Mouse (Mus musculus) cerebellum, adult (tissue): ENCODE results near the gene Ly75.

Experiments
- ATAC-seq: cut with Nextera tagmentation; 2 replicates; pipeline ENCODE4 v1.9.2; 2017; ENCODE audit warnings: mild to moderate bottlenecking, moderate library complexity, mixed read lengths; ENCODE audit not compliant: insufficient number of reproducible peaks, low FRiP score, low TSS enrichment

The Ly75 gene

GRCm38 (mm10) chr2:60259186-60259585 lies 123.9 kb downstream of the Ly75 start:
- no peak for ATAC-seq

GRCm38 (mm10) chr2:60256751-60257150 lies 126.4 kb downstream of the Ly75 start:
- ATAC-seq: no peak

GRCm38 (mm10) chr2:60253506-60253905 lies 129.6 kb downstream of the Ly75 start:
- no peak for ATAC-seq

- no peak for ATAC-seq
Measured at GRCm38 (mm10) chr2:60252782-60253181, 130.3 kb downstream of the Ly75 start.
